Mouse (Mus musculus): Measurements from ENCODE around the gene Ctnna3. TPM values are rescaled to one million over a fixed set of nuclear protein-coding genes. Genes with fewer than 3 reads are reported as not detected.

Ctnna3 gene
- polyA plus RNA-seq, 1 experiment from 2014 or later: 0.92 TPM

DNA sequence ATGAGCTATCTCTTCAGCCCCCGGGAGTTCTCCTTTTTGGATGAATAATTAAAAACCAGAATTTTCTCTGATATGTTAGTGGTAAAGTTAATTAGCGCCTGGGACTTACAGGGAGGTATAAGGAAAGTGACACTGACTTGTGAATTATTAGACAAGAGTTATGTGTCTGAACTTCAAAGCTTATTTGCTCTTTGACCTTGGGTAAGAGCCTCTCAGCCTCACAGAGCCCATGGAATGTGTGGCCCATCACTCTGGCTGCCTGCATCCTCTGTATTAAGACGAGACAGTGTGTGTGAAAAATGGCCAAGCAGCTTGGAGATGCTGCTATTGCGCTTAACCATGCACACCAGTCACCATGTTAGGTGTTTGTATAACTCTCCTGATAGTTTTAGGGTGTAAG lies 422.0 kb downstream of the Ctnna3 start:
- Histone ChIP-seq H3K27me3 (no peaks in the 10 kb centered on the region), H3K4me1 (no peaks in the 10 kb centered on the region), H3K9ac (no peak overlapping the region), H3K4me3 (replicated peaks) (no peak overlapping the region), H3K27ac (replicated peaks) (no peak overlapping the region), H3K4me2 (replicated peaks) (no peak overlapping the region), H3K9me3 (replicated peaks) (no peaks in the 10 kb centered on the region), H3K36me3 (no peaks in the 10 kb centered on the region)
- WGBS: 85% methylated on average over 4 of the region's 4 CpGs
- ATAC-seq (ENCODE audit: insufficient number of reproducible peaks, low FRiP score, low TSS enrichment, low read depth): no peak

DNA sequence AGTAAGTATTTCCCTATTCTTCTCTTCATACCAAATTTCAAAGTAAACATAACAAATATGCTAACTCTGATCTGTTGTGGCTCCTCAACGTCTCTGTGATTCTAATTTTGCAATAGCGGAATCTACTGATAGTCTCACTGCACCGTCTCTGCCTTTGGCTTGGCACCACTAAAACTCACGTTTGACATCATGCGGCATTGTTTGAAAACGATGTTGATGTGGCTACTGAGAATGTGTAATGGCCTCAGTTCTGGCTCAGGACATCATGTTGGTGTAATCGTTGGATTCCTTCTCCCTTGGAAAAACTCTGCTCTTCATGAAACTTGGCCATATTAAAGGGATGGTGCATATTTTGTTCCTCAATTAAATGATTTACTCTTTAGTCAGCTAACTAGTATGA lies 439.2 kb downstream of the Ctnna3 start:
- no peak overlapping the region for H3K4me2 ChIP-seq (replicated peaks)
- no peaks in the 10 kb centered on the region for H3K36me3 ChIP-seq
- ATAC-seq (ENCODE audit: insufficient number of reproducible peaks, low FRiP score, low TSS enrichment, low read depth): no peak
- 79% methylated on average over 7 of the region's 7 CpGs for WGBS
- no peaks in the 10 kb centered on the region for H3K27me3 ChIP-seq
- H3K9me3 ChIP-seq (replicated peaks): no peaks in the 10 kb centered on the region
- no peaks in the 10 kb centered on the region for H3K4me1 ChIP-seq
- H3K4me3 ChIP-seq (replicated peaks): no peak overlapping the region
- no peak overlapping the region for H3K27ac ChIP-seq (replicated peaks)
- H3K9ac ChIP-seq: no peak overlapping the region

DNA sequence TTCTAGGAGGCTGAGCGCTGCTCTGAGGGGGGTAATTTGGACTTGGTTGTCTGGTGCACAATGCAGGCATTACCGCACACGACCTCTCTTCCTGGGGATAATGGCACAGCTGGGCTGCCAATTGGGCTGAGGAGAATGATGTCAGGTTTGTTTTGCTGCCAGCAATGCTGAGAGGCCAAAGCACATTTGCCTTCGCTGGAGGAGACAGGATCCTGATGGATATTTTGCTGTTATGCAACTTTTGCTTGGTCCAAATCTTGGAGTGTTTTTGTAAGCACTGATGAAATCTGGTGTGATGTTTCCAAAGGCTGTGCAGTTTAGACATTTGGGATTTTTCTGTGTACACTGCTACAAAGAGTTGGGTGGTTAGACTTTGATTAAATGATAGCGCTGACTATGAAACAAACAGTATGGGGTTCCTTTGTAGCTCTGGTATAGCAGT lies 450.6 kb downstream of the Ctnna3 start:
- WGBS: 74% methylated on average over 5 of the region's 5 CpGs
- Histone ChIP-seq H3K36me3 (no peaks in the 10 kb centered on the region), H3K9me3 (replicated peaks) (no peaks in the 10 kb centered on the region), H3K4me3 (replicated peaks) (no peak overlapping the region), H3K27me3 (no peaks in the 10 kb centered on the region), H3K9ac (no peak overlapping the region), H3K27ac (replicated peaks) (no peak overlapping the region), H3K4me2 (replicated peaks) (no peak overlapping the region), H3K4me1 (no peaks in the 10 kb centered on the region)
- ATAC-seq (ENCODE audit: insufficient number of reproducible peaks, low FRiP score, low TSS enrichment, low read depth): no peak

GRCm38 (mm10) chr10:63886449-63887088 lies 456.7 kb downstream of the Ctnna3 start:
- ATAC-seq (ENCODE audit: insufficient number of reproducible peaks, low FRiP score, low TSS enrichment, low read depth): no peak
- WGBS: 83% methylated on average over 23 of the region's 23 CpGs
- Histone ChIP-seq H3K9ac (no peak overlapping the region), H3K36me3 (no peaks in the 10 kb centered on the region), H3K4me1 (no peaks in the 10 kb centered on the region), H3K27ac (replicated peaks) (no peak overlapping the region), H3K9me3 (replicated peaks) (no peaks in the 10 kb centered on the region), H3K4me2 (replicated peaks) (no peak overlapping the region), H3K27me3 (no peaks in the 10 kb centered on the region), H3K4me3 (replicated peaks) (no peak overlapping the region)

DNA sequence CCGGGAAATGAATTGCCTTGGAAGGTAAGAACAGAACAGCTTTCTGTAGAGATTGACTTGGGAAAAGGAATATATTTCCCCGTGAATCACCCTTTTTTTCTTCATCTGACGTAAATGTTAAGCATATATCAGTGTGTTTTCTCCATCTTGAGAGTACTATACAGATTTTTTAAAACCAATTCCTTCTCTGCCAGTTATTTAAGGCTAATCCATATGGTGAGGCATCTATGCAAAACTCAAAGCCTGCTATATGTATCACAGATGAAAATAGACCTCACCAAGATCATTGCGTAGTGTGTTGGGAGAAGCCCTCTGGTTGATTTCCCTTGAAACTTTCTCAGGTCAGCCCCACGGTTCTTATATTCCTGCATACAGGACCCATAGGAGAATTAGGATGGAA lies 464.7 kb downstream of the Ctnna3 start:
- Histone ChIP-seq H3K4me3 (replicated peaks) (no peak overlapping the region), H3K9me3 (replicated peaks) (no peaks in the 10 kb centered on the region), H3K4me1 (no peaks in the 10 kb centered on the region), H3K27ac (replicated peaks) (no peak overlapping the region), H3K9ac (no peak overlapping the region), H3K27me3 (no peaks in the 10 kb centered on the region), H3K4me2 (replicated peaks) (no peak overlapping the region), H3K36me3 (no peaks in the 10 kb centered on the region)
- 92% methylated on average over 5 of the region's 5 CpGs for WGBS
- no peak for ATAC-seq (ENCODE audit: insufficient number of reproducible peaks, low FRiP score, low TSS enrichment, low read depth)

GRCm38 (mm10) chr10:63899891-63900290 lies 470.0 kb downstream of the Ctnna3 start:
- Histone ChIP-seq H3K9ac (no peak overlapping the region), H3K36me3 (no peaks in the 10 kb centered on the region), H3K4me3 (replicated peaks) (no peak overlapping the region), H3K27ac (replicated peaks) (no peak overlapping the region), H3K9me3 (replicated peaks) (no peaks in the 10 kb centered on the region), H3K4me2 (replicated peaks) (no peak overlapping the region), H3K27me3 (no peaks in the 10 kb centered on the region), H3K4me1 (no peaks in the 10 kb centered on the region)
- ATAC-seq (ENCODE audit: insufficient number of reproducible peaks, low FRiP score, low TSS enrichment, low read depth): no peak

- no peaks in the 10 kb centered on the region for H3K4me1 ChIP-seq
- H3K9me3 ChIP-seq (replicated peaks): no peaks in the 10 kb centered on the region
- no peak overlapping the region for H3K27ac ChIP-seq (replicated peaks)
- H3K9ac ChIP-seq: no peak overlapping the region
- H3K4me2 ChIP-seq (replicated peaks): no peak overlapping the region
- H3K4me3 ChIP-seq (replicated peaks): no peak overlapping the region
- no peaks in the 10 kb centered on the region for H3K36me3 ChIP-seq
- ATAC-seq (ENCODE audit: insufficient number of reproducible peaks, low FRiP score, low TSS enrichment, low read depth): no peak
- no peaks in the 10 kb centered on the region for H3K27me3 ChIP-seq
Observed at GRCm38 (mm10) chr10:63908878-63909277, 479.0 kb downstream of the Ctnna3 start.

DNA sequence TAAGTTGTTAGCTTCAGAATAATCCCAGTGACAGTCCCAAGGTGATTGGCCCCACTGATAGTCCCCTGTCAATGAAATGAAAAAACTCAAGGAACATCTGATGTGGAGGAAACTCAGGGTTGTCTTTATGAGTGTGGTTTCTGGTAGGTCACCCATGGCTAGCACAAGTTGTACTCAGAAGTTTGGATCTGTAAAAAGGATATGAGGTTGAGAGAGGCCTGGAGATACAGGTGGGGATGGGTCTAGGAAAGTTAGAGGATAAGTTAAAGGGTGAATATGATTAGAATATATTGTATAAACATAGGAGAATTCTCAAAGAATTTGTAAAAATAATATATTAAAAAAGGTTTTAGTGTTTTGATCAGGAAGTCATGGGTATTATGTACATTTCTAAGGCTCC lies 497.4 kb downstream of the Ctnna3 start, which contains the start of gene Gm10118:
TSS of gene Gm10118 (minus strand) at position 101 of the 400 bp plus-strand sequence.
- Histone ChIP-seq H3K9me3 (replicated peaks) (no peaks in the 10 kb centered on the region), H3K27me3 (no peaks in the 10 kb centered on the region), H3K9ac (no peak within 1 kb of the TSS), H3K4me3 (replicated peaks) (no peak within 1 kb of the TSS), H3K4me1 (no peaks in the 10 kb centered on the region), H3K36me3 (no peaks in the 10 kb centered on the region), H3K4me2 (replicated peaks) (no peak within 1 kb of the TSS), H3K27ac (replicated peaks) (no peak within 1 kb of the TSS)
- no peak for ATAC-seq (ENCODE audit: insufficient number of reproducible peaks, low FRiP score, low TSS enrichment, low read depth)

DNA sequence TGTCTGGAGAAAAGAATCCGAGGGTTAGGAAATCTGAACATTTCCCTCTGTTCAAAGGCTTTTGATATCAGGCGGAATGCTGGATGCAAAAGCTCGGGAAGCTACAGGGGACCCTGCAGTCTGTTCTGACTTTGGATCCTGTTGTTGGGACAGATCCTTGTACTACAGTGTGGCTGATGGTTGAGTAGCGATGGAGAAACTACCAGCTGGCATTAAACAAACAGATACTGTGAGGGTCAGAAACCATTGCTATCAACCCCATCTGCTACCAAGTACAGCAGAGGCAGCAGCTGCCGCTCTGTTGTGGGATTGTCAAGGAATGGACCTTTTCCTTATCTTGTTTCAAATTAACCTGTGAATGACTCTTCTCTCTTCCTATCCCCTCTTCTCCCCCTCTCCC lies 504.0 kb downstream of the Ctnna3 start:
- Histone ChIP-seq H3K4me2 (replicated peaks) (no peak overlapping the region), H3K27me3 (no peaks in the 10 kb centered on the region), H3K9ac (no peak overlapping the region), H3K9me3 (replicated peaks) (no peaks in the 10 kb centered on the region), H3K27ac (replicated peaks) (no peak overlapping the region), H3K36me3 (no peaks in the 10 kb centered on the region), H3K4me3 (replicated peaks) (no peak overlapping the region), H3K4me1 (no peaks in the 10 kb centered on the region)
- WGBS: 73% methylated on average over 5 of the region's 5 CpGs
- no peak for ATAC-seq (ENCODE audit: insufficient number of reproducible peaks, low FRiP score, low TSS enrichment, low read depth)

DNA sequence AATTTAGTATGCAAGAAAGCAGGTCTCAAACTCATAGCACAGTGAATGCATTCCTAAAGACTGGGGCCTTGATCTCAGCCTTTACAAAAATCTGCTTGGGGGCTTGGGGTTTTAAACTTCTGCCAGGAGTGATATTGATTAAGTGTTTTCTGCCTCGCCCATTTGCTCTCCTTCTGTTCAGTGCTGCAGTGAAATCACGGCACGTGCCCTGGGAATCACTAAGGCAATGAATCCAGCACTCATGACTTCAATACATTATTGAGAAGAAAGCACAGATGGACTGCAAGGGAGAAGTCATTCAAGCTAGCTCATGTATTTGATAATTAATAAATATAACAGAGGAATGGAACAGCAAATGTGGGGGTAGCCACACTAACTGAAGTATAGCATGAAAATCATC lies 515.6 kb downstream of the Ctnna3 start:
- H3K9me3 ChIP-seq (replicated peaks): no peaks in the 10 kb centered on the region
- H3K36me3 ChIP-seq: no peaks in the 10 kb centered on the region
- no peaks in the 10 kb centered on the region for H3K4me1 ChIP-seq
- WGBS: 65% methylated on average over 3 of the region's 3 CpGs
- no peak for ATAC-seq (ENCODE audit: insufficient number of reproducible peaks, low FRiP score, low TSS enrichment, low read depth)
- H3K27ac ChIP-seq (replicated peaks): no peak overlapping the region
- H3K9ac ChIP-seq: no peak overlapping the region
- no peaks in the 10 kb centered on the region for H3K27me3 ChIP-seq
- H3K4me3 ChIP-seq (replicated peaks): no peak overlapping the region
- no peak overlapping the region for H3K4me2 ChIP-seq (replicated peaks)

DNA sequence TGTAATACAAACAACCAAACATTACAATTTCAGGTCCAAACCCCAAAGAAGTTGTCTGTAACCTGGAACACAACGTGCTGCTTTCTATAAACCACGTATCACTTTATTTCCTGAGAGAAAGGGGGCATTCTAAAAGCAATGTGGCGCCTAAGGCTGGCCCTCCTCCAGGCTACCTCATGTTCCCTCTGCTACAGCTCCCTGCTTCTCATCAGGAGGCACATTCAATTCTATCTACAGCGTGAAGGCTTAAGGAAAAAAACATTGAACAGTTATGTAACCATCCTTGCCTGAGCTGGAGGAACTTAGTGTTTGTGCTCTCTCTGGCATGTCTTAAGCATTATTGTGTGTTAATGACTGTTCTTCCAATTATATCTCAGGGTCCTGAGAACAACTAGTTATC lies 517.4 kb downstream of the Ctnna3 start:
- no peak for ATAC-seq (ENCODE audit: insufficient number of reproducible peaks, low FRiP score, low TSS enrichment, low read depth)
- 74% methylated on average over 4 of the region's 4 CpGs for WGBS
- H3K27ac ChIP-seq (replicated peaks): no peak overlapping the region
- H3K4me3 ChIP-seq (replicated peaks): no peak overlapping the region
- H3K9me3 ChIP-seq (replicated peaks): no peaks in the 10 kb centered on the region
- H3K9ac ChIP-seq: no peak overlapping the region
- H3K27me3 ChIP-seq: no peaks in the 10 kb centered on the region
- no peaks in the 10 kb centered on the region for H3K4me1 ChIP-seq
- H3K36me3 ChIP-seq: no peaks in the 10 kb centered on the region
- no peak overlapping the region for H3K4me2 ChIP-seq (replicated peaks)

GRCm38 (mm10) chr10:63950867-63951266 lies 521.0 kb downstream of the Ctnna3 start:
- no peak overlapping the region for H3K4me2 ChIP-seq (replicated peaks)
- H3K4me1 ChIP-seq: 0 out of 2 replicates have a peak, but pooled peaks cover 4% of the 10 kb centered on the region
- H3K27ac ChIP-seq (replicated peaks): no peak overlapping the region
- H3K9me3 ChIP-seq (replicated peaks): no peaks in the 10 kb centered on the region
- H3K4me3 ChIP-seq (replicated peaks): no peak overlapping the region
- no peaks in the 10 kb centered on the region for H3K36me3 ChIP-seq
- no peaks in the 10 kb centered on the region for H3K27me3 ChIP-seq
- no peak for ATAC-seq (ENCODE audit: insufficient number of reproducible peaks, low FRiP score, low TSS enrichment, low read depth)
- H3K9ac ChIP-seq: no peak overlapping the region
- WGBS: 69% methylated on average over 8 of the region's 8 CpGs

Measured in embryonic facial prominence, embryonic 15.5 days (tissue).